Mouse (Mus musculus): ENCODE measurements around the gene Pkhd1.

GRCm38 (mm10) chr1:20150016-20150415 lies 467.8 kb downstream of the Pkhd1 start:
- no peak for TF ChIP-seq GATA1 (IDR thresholded peaks at IDR 0.05; ENCODE audit: low read length)
- no peak for TF ChIP-seq TAL1 (IDR thresholded peaks at IDR 0.05; ENCODE audit: low read length)
